Mouse (Mus musculus) macrophage (primary cell): ENCODE results near the gene Thsd7a. TPM values are rescaled to one million over a fixed set of nuclear protein-coding genes. Genes with fewer than 3 reads are reported as not detected.

Source experiments
- H3K27ac ChIP-seq: fragments of 350-480 bp; formaldehyde crosslinking; 2 replicates; pipeline ENCODE4 v1.9.0; 2021
- H3K36me3 ChIP-seq: fragments of 350-480 bp; formaldehyde crosslinking; 2 replicates; pipeline ENCODE4 v1.9.0; 2021; ENCODE audit errors: inconsistent target
- H3K4me3 ChIP-seq: fragments of 350-480 bp; formaldehyde crosslinking; 2 replicates; pipeline ENCODE4 v1.9.0; 2021; ENCODE audit errors: inconsistent target
- H3K79me2 ChIP-seq: fragments of 350-480 bp; formaldehyde crosslinking; 2 replicates; pipeline ENCODE4 v1.9.0; 2021; ENCODE audit errors: inconsistent target
- WGBS: methylation state at CpG from one replicate; pipeline ENCODE4 v1.1.7; 2026; ENCODE audit warnings: inconsistent platforms; ENCODE audit not compliant: missing documents; 5-methylcytosine and 5-hydroxymethylcytosine counted together
- polyA plus RNA-seq: library from polyadenylated mRNA; stranded (reverse); fragments of 250-400 nt; gene quantifications from 3 replicates; pipeline ENCODE4 v1.2.4, GENCODE M21; 2018; ENCODE audit warnings: inconsistent platforms

The Thsd7a gene
- polyA plus RNA-seq, 1 experiment from 2014 or later, result not detected

DNA sequence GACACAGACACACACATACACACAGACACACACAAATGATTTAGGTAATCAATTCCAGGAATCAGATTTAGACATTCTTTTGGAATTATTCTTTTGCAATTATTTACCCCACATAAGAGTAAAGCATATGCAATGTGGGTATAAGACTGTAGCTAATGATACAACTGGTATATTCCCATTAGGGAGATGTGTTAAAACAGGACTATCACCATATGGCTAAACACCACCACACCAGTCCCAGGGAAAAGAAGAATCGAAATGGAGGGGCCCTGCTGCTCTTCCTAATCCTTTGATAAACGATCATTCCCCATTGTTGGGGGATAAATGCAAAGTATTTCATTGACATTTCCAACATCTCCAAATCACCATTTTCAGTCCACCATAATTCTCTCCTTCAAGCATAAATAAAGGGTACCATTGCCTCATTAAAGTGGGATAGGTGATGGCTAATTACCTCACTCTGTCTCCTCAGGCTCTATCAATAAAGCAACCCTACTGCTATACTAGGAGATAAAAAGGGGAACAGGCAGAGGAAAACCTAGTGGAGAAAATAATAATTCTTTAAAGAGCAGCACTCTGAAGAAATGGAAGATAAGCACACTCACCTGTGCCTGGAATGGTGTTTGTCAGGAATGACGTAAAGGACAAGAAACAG lies 400.0 kb downstream of the Thsd7a start:
- Histone ChIP-seq H3K79me2 (no peaks in the 10 kb centered on the region), H3K27ac (no peak overlapping the region), H3K4me3 (no peak overlapping the region), H3K36me3 (no peaks in the 10 kb centered on the region)
- 76% methylated on average over 3 of the region's 3 CpGs for WGBS

DNA sequence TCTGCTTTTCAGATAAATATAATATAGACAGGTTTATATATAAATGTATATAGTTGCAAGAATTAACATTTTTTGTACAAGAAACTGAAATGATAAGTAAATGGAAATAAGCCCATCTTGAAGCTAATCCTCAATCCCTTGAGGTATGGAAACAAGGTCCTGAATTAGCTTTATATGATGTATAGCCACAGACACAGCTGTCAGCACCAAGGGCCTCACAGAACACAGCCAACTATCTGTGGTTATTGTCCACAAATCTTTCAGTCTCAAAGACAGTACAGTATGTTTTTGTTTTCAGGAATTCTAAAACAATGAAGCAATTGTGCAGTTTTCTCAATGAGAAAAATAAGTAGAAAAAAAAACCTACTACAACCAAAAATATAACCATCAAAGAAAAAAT lies 400.5 kb downstream of the Thsd7a start:
- Histone ChIP-seq H3K36me3 (no peaks in the 10 kb centered on the region), H3K27ac (no peak overlapping the region), H3K79me2 (no peaks in the 10 kb centered on the region), H3K4me3 (no peak overlapping the region)

DNA sequence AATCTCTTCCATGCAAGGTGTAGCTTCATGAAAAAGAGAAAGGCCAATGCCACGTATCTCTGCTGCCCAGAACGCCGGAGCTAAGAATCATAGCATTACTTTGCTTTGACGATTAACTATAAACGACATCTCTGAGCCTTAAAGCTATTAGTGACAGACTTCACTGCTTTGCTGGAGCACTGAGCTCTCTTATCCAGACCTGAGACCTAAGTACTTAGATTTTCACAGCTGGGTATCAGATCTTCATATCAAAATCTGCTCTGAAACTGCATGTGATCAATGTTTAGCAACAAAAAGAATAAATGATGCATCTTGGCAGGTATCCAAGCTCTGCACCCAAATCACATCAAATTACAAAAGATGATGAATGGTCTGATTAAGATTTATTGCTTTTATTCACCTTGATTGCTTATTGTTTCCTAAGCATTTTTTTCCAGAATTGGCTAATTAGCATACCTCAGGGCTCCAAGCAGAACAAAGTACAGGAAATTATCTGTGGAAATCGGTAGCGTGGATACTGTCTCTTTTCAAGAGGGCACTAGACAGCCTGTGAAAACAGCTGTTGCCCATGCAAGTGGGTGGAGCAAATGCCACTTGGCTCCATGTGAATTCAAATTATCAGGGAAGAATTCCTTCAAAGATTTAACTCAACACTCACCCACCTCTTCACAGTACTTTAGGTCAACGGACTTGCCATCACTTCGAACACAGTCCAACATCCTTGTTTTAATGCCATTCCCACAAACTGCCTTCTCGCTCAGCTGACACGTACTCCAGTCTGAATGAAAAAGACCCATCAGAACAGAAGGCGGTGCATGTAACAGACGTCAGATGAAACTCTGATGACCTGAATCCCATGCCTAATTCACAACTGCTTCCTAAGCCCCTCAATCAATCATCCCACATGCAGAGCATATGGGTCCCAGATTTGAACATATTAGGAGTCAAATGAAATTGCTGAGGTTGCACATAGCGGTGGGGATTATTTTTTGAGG lies 412.3 kb downstream of the Thsd7a start:
- no peak overlapping the region for H3K27ac ChIP-seq
- no peak overlapping the region for H3K4me3 ChIP-seq
- 89% methylated on average over 14 of the region's 14 CpGs for WGBS
- H3K36me3 ChIP-seq, result no peaks in the 10 kb centered on the region
- H3K79me2 ChIP-seq, result no peaks in the 10 kb centered on the region

DNA sequence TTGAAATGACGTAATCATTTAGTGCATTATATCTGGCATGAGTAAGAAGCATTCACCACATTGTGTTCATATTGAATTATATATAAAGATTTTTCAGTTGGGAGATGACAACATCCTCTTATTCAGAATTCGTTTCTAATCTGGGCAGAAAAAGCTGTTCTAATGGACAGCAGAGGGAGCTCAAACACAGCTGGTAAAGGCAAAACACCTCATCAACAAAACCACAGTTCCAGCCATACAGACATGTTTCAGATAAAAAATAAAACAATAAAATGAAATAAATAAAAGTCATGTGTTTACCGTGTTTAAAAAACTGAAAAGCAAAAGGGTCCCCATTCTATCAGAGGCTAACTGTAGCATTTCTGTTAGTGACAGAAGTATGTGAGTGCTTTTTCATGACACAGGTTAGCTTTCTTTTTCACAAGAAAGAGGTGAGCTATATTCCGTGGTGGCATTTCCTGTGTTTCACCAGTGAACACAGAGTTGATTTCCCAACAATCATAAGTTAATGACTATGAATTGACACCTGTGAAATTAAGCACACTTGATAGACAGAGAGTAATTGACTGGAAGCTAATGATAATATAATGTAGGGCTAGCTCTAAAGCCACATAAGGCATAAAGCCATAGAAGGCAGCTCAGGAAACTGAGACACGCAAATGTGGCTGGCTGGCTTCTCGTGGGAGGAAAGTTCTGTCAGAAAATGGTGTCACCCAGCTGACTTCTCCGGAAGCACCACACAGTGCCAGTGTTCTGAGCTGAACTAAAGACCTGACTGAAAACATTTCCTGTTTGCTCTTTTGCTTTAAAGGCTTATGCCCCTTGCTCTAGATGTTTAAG lies 433.9 kb downstream of the Thsd7a start:
- no peaks in the 10 kb centered on the region for H3K36me3 ChIP-seq
- no peaks in the 10 kb centered on the region for H3K79me2 ChIP-seq
- WGBS, result 17% methylated on average over 7 of the region's 7 CpGs
- H3K27ac ChIP-seq, result no peak overlapping the region
- no peak overlapping the region for H3K4me3 ChIP-seq

DNA sequence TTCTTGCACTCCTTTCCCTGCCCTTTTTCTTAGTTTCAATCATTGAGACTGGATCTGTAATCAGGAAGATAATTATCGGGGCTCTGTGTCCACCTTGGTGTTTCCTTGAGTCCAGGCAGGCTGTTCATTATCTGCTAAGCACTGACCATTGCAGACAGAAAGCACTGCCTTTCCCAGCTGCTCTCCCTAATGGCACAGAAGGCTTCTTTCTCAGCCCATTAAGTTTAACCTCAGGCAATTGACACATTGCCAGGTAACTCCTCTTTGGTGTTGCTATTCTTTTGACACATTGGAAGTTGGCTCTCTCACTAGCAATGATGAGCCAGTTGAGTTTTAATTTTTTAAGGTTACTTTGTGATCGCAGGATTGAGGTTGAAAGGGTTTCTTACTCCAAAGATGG lies 441.7 kb downstream of the Thsd7a start:
- no peaks in the 10 kb centered on the region for H3K36me3 ChIP-seq
- no peak overlapping the region for H3K4me3 ChIP-seq
- no peak overlapping the region for H3K27ac ChIP-seq
- no peaks in the 10 kb centered on the region for H3K79me2 ChIP-seq
- 87% methylated on average over 2 of the region's 2 CpGs for WGBS

DNA sequence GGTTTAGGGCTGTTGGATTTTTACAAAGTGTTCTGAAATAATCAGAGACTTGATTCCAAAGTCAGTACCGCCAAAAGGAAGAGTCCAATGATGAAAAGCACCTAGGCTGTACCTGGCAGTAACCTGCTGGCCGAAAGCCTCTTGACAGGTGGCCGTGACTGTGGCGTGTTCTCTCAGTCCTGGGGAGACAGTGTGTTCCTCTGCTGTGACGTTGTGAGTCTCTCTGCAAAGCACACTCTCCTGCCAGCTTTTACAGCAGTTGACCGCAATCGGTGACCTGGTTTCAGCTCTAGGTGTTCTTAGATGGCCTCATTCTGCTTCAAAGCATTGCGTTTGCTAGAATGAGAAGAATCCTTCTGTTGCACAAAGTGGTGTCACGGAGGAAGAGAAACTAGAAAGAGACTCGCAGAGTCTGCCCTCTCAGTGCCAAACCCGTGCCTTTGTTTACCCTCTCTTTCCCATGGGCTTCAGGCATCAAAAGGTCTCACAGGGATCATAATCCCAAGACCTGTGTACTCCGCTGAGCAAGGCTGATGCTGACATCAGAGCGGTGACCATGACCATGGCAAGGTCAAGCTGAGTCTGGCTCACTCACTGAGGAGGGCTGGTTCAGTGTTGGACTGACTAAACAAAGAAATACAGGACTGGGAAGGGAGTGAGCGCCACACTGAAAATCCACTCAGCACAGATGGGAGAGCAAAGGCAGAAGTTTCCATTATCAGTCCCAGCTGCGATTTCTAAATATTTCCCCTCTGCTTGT lies 486.4 kb downstream of the Thsd7a start:
- no peaks in the 10 kb centered on the region for H3K79me2 ChIP-seq
- H3K27ac ChIP-seq, result no peak overlapping the region
- WGBS, result 88% methylated on average over 15 of the region's 15 CpGs
- H3K4me3 ChIP-seq, result no peak overlapping the region
- H3K36me3 ChIP-seq, result no peaks in the 10 kb centered on the region
